Mouse (Mus musculus): ENCODE measurements around the gene Ptprj. TPM values are rescaled to one million over a fixed set of nuclear protein-coding genes. Genes with fewer than 3 reads are reported as not detected.

Gene Ptprj
- polyA plus RNA-seq, 1 experiment from 2014 or later = 1.1 TPM

DNA sequence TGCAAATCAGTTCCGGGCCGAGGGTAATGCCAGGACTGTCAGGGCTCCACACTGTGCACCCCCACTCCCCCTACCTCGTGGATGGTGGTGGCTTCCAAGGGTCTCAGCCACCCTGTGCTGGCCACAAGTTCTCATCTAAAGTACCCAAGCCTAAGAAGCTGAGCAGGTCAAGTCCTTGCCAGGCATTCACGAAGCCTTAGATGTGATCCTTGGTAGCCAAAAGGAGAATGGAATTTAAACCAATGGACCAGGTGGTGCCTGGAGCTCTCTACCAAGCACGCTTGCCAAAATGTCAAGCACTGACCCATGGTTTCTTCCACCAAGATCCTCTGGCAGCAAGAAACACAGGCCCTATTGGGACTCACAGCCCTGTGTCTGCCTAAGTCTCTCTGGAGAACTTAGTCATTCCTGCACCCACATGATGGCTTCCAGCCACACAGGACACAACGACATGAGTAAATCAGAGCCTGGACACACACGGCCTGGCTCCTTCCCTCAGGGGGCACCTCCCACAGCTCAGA, 11.4 kb downstream of the Ptprj start:
- 85% methylated on average over 7 of the region's 7 CpGs for WGBS
- H3K9ac ChIP-seq = no peak overlapping the region
- no peak overlapping the region for H3K4me3 ChIP-seq
- H3K27me3 ChIP-seq = no peaks in the 10 kb centered on the region
- H3K4me1 ChIP-seq (replicated peaks) = peaks cover 32% of the 10 kb centered on the region
- ATAC-seq (replicated peaks; ENCODE audit: insufficient number of reproducible peaks, insufficient read depth, low FRiP score, low read depth) = no peak
- no peaks in the 10 kb centered on the region for H3K9me3 ChIP-seq (replicated peaks)
- no peak overlapping the region for H3K27ac ChIP-seq
- no peak overlapping the region for H3K4me2 ChIP-seq
- H3K36me3 ChIP-seq = no peaks in the 10 kb centered on the region

DNA sequence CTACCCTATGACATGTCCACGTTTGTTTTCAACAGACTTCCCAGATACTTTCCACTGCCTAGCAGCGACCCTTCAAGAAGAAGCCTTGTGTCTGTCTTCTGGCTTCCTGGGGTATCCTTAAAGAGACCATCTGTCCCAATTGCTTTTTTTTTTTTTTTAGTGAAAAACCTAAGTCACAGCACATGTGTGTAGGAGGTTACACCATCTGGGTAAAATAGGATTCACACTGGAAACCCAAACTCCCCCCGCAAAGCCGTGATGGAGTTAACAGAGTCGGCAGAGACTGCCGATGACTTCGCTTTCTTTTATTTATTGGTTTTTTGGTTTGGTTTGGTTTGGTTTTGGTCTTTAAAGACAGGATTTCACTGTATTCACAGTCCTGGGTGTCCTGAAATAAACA, 12.4 kb downstream of the Ptprj start:
- no peak overlapping the region for H3K4me2 ChIP-seq
- 88% methylated on average over 7 of the region's 7 CpGs for WGBS
- H3K27me3 ChIP-seq = no peaks in the 10 kb centered on the region
- H3K9me3 ChIP-seq (replicated peaks) = no peaks in the 10 kb centered on the region
- no peaks in the 10 kb centered on the region for H3K36me3 ChIP-seq
- H3K9ac ChIP-seq = no peak overlapping the region
- no peak for ATAC-seq (replicated peaks; ENCODE audit: insufficient number of reproducible peaks, insufficient read depth, low FRiP score, low read depth)
- peaks cover 30% of the 10 kb centered on the region for H3K4me1 ChIP-seq (replicated peaks)
- H3K27ac ChIP-seq = no peak overlapping the region
- H3K4me3 ChIP-seq = no peak overlapping the region

DNA sequence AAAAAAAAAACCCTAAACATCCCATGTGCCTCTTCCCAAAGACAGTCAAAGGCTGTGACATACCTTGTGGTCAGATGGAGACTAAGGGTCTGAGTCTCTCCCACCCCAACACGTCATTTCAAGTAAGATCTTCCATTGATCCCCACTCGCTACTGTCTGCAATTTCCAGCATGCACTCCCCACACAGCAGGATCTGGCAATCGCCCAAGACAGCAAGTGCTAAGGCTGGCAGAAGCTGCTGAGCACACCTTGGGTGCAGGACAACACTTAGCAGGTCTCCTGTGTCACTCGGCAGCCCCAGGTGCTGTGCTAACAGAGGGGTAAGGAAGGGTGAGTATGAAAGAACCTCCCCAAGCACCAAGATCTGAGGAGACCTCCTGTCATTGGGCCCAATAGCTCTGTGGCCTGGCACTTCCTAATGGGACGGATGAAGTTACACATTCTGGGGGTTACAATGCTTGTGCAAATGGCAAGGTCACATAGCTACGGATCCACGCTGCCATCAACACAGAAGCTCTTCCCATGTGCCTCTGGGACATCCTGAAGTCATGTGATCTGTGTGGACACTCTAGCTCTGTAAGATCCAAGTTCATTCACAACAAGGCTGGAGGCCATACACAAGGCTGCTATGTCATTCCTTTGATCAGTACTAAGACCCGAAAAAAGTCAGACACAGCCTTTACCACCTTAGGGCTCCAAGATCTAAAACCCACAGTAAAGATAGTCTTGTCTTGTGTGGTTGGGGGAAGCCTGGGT, 13.5 kb downstream of the Ptprj start:
- Histone ChIP-seq H3K27me3 (no peaks in the 10 kb centered on the region), H3K4me2 (no peak overlapping the region), H3K9ac (no peak overlapping the region), H3K36me3 (no peaks in the 10 kb centered on the region), H3K9me3 (replicated peaks) (no peaks in the 10 kb centered on the region), H3K4me3 (no peak overlapping the region), H3K4me1 (replicated peaks) (peaks cover 37% of the 10 kb centered on the region), H3K27ac (no peak overlapping the region)
- 56% methylated on average over 8 of the region's 8 CpGs for WGBS
- no peak for ATAC-seq (replicated peaks; ENCODE audit: insufficient number of reproducible peaks, insufficient read depth, low FRiP score, low read depth)

DNA sequence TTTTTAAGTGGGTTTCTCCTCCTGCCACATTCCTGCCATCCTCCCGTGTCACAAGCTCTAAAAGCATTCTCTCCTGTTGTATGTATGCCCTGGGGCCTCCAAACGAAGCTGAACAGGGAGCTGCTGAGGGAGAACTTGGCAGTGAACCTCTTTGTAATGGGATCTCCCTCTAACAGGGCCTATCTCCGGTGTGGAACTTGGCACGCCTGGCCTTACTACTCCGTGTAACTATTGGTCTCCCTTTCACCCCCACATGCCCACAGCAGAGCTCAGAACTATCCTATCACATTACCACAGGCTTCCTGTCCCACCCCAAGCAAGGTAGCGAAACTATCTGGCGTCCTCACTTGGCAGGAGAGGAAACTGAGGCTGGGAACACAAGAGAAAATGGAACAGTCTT, 14.4 kb downstream of the Ptprj start:
- peak; percentile 32; the same call in 1 of the 2 replicates for ATAC-seq (replicated peaks; ENCODE audit: insufficient number of reproducible peaks, insufficient read depth, low FRiP score, low read depth)
- Histone ChIP-seq H3K27me3 (no peaks in the 10 kb centered on the region), H3K4me2 (0 out of 2 replicates have a peak overlapping the region, but pooled peaks have one; percentile 7), H3K9me3 (replicated peaks) (no peaks in the 10 kb centered on the region), H3K9ac (no peak overlapping the region), H3K4me1 (replicated peaks) (peaks cover 38% of the 10 kb centered on the region), H3K4me3 (no peak overlapping the region), H3K27ac (peak overlapping the region; percentile 47), H3K36me3 (no peaks in the 10 kb centered on the region)
- WGBS = 25% methylated on average over 7 of the region's 7 CpGs

DNA sequence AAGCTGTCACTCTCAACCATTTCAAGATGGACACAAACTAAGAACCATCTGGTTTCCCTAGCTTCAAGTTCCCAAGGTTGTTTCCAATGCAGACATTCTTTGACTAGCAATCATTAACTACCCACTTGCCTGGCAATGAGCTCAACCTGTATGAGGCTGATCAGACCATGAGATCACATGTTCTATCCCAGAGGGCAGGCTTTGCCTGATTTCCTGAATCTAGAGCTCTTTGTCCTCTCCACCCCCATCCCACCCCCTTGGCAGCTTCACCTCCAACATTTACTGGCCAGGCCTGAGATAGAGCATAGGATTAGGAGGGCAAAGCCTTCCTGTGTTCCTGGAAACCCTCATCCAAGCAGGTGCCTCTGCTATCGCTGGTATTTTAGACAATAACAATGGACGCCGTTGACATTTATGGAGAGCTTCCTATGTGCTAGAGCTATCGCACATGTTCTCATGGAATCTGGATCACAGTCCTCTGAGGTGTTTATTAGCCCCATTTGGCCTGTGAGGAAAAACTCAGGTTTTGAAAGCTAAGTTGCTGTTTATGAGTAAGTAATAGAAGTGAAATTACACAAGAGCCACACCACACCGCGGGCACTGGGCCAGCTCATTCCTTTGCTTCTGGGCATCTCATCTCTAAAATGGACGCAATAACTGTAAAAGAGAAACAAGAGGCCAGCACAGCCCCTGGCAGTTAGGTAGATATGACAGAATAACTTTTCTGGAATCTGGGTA, 15.1 kb downstream of the Ptprj start:
- Histone ChIP-seq H3K9me3 (replicated peaks) (no peaks in the 10 kb centered on the region), H3K4me3 (no peak overlapping the region), H3K4me1 (replicated peaks) (peaks cover 40% of the 10 kb centered on the region), H3K27me3 (no peaks in the 10 kb centered on the region), H3K27ac (peak overlapping the region; percentile 47; the same call in 1 of the 2 replicates), H3K4me2 (no peak overlapping the region), H3K36me3 (no peaks in the 10 kb centered on the region), H3K9ac (no peak overlapping the region)
- no peak for ATAC-seq (replicated peaks; ENCODE audit: insufficient number of reproducible peaks, insufficient read depth, low FRiP score, low read depth)
- WGBS = 79% methylated on average over 7 of the region's 7 CpGs

DNA sequence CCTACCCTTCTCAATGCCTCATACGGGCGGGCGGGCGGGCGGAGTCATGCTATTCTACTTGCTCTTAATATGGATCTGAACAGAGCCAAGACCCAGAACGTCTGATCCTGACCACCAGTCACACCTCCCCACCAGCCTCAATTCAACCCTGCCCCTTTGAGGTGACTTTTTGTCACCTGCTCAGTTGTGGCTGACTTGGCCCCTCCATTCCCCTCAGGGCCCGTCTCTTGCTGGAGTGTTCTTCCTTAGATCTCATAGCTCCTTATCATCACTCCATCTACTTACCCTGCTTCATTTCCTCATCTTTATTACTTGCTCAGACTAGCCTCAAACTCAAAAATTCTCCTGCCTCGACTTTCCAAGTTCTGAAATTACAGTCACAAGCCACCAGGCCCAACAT, 15.9 kb downstream of the Ptprj start:
- Histone ChIP-seq H3K4me1 (replicated peaks) (peaks cover 41% of the 10 kb centered on the region), H3K36me3 (no peaks in the 10 kb centered on the region), H3K27me3 (no peaks in the 10 kb centered on the region), H3K4me3 (no peak overlapping the region), H3K4me2 (no peak overlapping the region), H3K9ac (no peak overlapping the region), H3K9me3 (replicated peaks) (no peaks in the 10 kb centered on the region), H3K27ac (no peak overlapping the region)
- WGBS = 79% methylated on average over 8 of the region's 8 CpGs
- no peak for ATAC-seq (replicated peaks; ENCODE audit: insufficient number of reproducible peaks, insufficient read depth, low FRiP score, low read depth)

DNA sequence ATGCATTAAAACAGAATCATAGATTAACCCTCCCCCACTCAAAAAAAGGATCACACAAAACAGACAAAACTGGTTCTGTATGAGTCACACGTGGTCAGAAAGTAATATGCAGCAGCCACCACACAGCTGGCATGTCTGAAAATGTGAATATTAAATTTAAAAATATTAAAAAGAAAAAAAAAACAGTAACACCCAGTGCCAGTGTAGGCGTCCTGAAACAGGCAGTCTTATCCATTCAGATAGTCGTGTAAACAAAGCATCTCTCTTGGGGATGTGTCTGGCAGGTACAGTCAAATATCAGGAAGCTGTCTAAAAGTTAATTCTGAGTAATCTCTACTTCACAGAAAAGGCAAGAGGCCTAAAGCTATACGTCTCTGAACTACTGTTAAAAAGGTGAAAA, 17.3 kb downstream of the Ptprj start:
- Histone ChIP-seq H3K9ac (no peak overlapping the region), H3K36me3 (no peaks in the 10 kb centered on the region), H3K9me3 (replicated peaks) (no peaks in the 10 kb centered on the region), H3K27ac (no peak overlapping the region), H3K4me1 (replicated peaks) (peaks cover 41% of the 10 kb centered on the region), H3K4me3 (no peak overlapping the region), H3K27me3 (no peaks in the 10 kb centered on the region), H3K4me2 (no peak overlapping the region)
- WGBS = 65% methylated on average over 4 of the region's 4 CpGs
- ATAC-seq (replicated peaks; ENCODE audit: insufficient number of reproducible peaks, insufficient read depth, low FRiP score, low read depth) = no peak

DNA sequence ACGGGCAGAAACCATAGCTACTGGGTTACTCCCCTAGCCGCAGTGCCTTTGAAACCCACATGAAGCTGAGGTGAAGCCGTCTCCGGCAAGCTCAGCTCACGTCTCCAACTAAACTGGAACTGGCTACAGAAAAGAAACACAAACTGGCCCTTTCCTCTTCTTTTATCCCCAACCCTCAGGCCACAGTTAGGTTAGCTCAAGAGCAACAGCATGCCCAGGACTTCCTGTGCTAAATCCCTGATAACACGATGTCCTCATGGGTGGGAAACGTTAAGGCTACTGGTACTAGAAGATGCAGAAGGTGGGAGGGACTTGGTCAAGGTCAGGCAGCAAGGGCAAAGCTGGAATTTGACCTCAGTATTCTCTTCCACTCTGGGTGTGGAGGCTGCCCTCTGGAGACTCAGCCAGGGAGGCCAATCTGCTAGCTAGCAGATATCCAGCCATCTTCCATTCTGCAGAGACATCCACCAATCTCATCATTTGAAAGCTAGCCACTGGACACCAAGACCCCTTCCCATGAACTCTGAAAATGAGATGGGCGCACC, 18.2 kb downstream of the Ptprj start:
- no peak overlapping the region for H3K4me2 ChIP-seq
- no peaks in the 10 kb centered on the region for H3K36me3 ChIP-seq
- no peak for ATAC-seq (replicated peaks; ENCODE audit: insufficient number of reproducible peaks, insufficient read depth, low FRiP score, low read depth)
- H3K4me3 ChIP-seq = no peak overlapping the region
- peaks cover 38% of the 10 kb centered on the region for H3K4me1 ChIP-seq (replicated peaks)
- H3K27ac ChIP-seq = no peak overlapping the region
- no peaks in the 10 kb centered on the region for H3K27me3 ChIP-seq
- no peak overlapping the region for H3K9ac ChIP-seq
- 68% methylated on average over 8 of the region's 8 CpGs for WGBS
- no peaks in the 10 kb centered on the region for H3K9me3 ChIP-seq (replicated peaks)

DNA sequence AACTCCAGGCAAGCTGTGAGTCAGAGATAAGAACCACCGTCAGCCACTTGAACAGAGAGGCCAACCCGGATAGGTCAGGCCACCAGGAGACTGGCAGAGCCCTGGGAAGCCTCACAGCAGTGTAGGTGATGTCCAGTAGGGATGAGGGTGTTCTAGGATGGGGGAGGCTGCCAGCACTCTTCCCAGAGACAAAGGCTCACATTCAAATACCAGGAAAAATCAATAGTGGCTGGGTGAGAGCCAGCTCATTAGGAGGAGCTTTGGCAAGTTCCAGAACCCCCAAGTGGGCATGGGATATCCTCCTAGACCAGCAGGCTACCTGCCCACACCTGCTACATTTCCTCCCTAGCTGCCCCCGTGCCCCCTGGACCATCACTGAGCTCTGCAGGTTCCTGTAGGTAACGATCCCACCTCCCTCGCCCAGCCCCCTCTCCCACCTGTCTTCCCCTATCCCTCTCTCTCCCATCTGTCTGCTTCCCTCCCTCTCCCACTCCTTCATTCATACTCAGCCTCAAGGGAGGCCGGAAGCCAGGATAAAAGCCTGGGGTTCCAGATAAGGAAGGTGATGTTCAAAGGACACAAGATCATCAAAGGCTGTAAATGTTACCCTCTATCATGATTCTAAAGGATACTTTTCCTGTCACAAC, 20.1 kb downstream of the Ptprj start:
- Histone ChIP-seq H3K4me2 (no peak overlapping the region), H3K36me3 (no peaks in the 10 kb centered on the region), H3K9me3 (replicated peaks) (no peaks in the 10 kb centered on the region), H3K9ac (no peak overlapping the region), H3K27ac (no peak overlapping the region), H3K4me3 (no peak overlapping the region), H3K27me3 (no peaks in the 10 kb centered on the region), H3K4me1 (replicated peaks) (peaks cover 19% of the 10 kb centered on the region)
- 39% methylated on average over 6 of the region's 6 CpGs for WGBS
- no peak for ATAC-seq (replicated peaks; ENCODE audit: insufficient number of reproducible peaks, insufficient read depth, low FRiP score, low read depth)

DNA sequence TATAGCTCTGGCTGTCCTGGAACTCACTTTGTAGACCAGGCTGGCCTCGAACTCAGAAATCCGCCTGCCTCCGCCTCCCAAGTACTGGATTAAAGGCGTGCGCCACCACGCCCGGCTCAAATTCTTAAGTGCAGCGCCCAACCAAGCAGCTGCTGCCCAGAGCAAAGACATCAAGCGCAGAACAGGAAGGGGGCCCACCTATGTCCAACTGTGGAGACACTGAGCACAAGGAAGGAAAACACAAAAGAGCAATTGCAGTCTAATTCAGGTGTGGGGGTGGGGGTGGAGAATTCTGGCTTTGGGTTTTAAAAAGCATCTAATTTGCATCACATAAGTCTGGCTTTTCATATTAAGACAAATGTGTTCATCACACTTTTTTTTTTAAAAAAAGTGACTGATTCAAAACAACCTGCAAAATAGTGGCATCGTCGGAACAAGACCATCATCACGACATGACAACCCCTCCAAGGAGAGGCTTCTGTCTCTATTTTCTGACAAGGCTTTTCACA, 20.7 kb downstream of the Ptprj start:
- H3K9ac ChIP-seq = no peak overlapping the region
- H3K27me3 ChIP-seq = no peaks in the 10 kb centered on the region
- H3K4me3 ChIP-seq = no peak overlapping the region
- H3K27ac ChIP-seq = no peak overlapping the region
- H3K4me2 ChIP-seq = no peak overlapping the region
- ATAC-seq (replicated peaks; ENCODE audit: insufficient number of reproducible peaks, insufficient read depth, low FRiP score, low read depth) = no peak
- no peaks in the 10 kb centered on the region for H3K36me3 ChIP-seq
- WGBS = 65% methylated on average over 12 of the region's 12 CpGs
- H3K4me1 ChIP-seq (replicated peaks) = peaks cover 15% of the 10 kb centered on the region
- no peaks in the 10 kb centered on the region for H3K9me3 ChIP-seq (replicated peaks)

Data from heart, embryonic 15.5 days (tissue).